Mouse (Mus musculus) gastrocnemius, adult 2 months (tissue): ENCODE measurements around the gene Padi2. TPM values are rescaled to one million over a fixed set of nuclear protein-coding genes. Genes with fewer than 3 reads are reported as not detected.
A peak's percentile ranks its signal among the peaks of the same experiment; 100 is the strongest.

ENCODE experiments used
- DNase-seq: peaks from one replicate; pipeline ENCODE4 v3.0.0; 2022
- H3K27ac ChIP-seq: fragments of 200-600 bp; 2 replicates; pipeline ENCODE4 v1.8.1; 2022; ENCODE audit warnings: mild to moderate bottlenecking
- H3K4me3 ChIP-seq: fragments of 200-600 bp; 2 replicates; pipeline ENCODE4 v1.8.1; 2022; ENCODE audit warnings: mild to moderate bottlenecking, moderate library complexity
- CTCF ChIP-seq: fragments of 200-600 bp; IDR thresholded peaks from 2 replicates; pipeline ENCODE4 v1.8.1; 2022; ENCODE audit warnings: antibody characterized with exemption, mild to moderate bottlenecking, moderate library complexity
- intact Hi-C: fragments of 180-260 bp; cut with DNase I; formaldehyde crosslinking; loops from one replicate; pipeline ENCODE4 v1.15.1; 2025
- total RNA-seq, 2 experiments: library from RNA; stranded (reverse); gene quantifications; 2 replicates each; pipeline ENCODE4 v1.2.3; 2021

The Padi2 gene
- total RNA-seq, 2 experiments from 2014 or later, result 77.0 to 273 TPM

DNA sequence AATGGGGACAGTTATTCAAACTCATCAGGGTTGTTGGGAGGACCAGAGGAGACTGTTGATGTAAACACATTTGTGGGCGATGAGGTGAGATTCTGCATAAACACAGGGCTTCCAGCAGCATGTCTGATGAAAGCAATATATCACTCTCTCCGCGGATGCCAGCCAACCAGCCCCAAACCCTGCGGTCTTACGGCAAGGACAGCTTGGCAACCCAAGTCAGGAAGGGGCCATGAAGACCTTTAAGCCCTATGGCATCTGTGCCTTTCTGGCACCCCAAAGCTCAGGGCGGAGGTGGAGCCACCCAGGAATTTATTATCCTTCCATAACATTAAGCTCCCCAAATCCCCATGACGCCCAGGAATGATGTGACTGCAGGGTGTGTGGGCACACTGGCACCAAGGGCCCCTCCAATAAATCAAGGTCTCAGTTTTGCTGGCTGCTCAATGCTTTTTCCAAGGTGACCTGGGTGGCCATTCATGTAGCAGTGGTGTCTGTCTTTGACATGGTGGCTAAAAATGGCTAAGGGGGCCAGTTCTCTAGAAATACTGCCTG is 53.1 kb downstream of the Padi2 start:
- intact Hi-C loops, result loop anchor here (2.0 to 5.0 kb wide), 3 partner anchors 56 to 197 kb away; no protein-coding TSS in a partner anchor
- peak; percentile 53 for DNase-seq
- H3K27ac ChIP-seq, result peak overlapping the region; percentile 99

DNA sequence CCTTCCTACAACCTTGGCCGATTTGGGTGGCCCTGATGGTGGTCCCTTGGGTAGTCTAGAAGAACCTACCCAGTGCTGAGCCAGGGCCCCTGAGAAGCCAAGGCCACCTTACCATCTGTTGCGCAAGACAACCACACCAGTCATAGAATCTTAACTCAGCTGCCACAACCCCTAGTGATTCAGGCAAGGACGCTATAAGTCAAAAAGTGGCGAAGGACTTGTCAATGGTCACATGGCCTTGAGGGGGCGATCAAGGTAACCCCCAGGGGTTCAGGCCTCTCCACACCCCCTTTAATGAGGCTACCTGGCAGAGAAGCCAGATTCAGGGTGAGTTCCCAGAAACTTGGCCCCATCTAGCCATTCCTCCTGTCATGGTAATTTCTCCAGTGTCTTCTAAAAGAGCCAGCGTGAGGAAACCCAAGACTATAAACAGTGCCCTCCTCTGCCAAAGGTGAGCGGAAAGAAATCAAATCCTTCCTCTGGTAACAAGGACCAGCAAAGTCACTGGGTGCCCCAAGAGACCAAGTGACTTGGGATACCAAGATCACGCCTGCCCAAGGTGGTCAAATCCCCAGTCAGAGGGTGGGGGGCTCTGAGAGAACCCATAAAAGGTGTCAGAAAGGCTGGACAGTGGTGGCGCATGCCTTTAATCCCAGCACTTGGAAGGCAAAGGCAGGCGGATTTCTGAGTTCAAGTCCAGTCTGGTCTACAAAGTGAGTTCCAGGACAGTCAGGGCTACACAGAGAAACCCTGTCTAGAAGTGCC is 53.8 kb downstream of the Padi2 start:
- peak overlapping the region; percentile 99 for H3K27ac ChIP-seq
- DNase-seq, result peak; percentile 48
- peak overlapping the region; percentile 85 for H3K4me3 ChIP-seq
- no peak for TF ChIP-seq CTCF
- intact Hi-C loops, result loop anchor here (2.0 to 5.0 kb wide), 3 partner anchors 57 to 198 kb away; no protein-coding TSS in a partner anchor

More for the DNA sequence above, 53.1 kb downstream of the Padi2 start:
- H3K4me3 ChIP-seq, result no peak overlapping the region
- TF ChIP-seq CTCF, result no peak

DNA sequence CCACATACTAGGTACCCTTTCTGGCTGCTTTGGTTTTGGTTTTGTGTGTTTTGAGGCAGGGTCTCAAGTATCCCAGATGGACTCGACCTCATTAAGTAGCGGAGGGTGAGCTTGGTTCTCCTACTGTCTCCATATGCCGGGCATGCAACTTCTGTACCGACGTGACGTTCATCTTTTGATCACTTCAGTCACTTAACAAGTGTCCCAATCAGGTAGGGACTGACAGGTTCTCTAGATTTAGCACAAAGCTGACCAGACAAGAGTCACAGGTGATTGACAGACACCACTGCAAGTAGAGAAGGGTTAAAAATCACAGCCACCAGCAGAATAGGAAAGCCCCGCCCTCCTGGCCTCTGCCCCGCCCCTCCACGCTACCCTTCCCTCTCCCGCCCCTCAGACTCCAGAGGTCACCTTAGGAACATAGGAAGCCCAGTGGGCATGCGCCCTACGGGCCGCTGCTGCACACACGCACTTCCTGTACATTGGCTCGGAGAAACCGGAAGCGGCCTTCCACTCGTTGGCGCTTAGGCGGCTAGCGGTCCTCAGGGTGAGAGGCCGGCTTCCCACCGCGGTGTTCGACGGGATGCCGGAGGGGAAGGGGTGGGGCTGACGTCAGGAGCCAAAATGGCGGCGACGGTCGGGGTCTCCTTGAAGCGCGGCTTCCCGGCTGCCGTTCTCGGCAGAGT is 54.8 kb downstream of the Padi2 start, which contains the start of gene Sdhb:
TSS of gene Sdhb (plus strand) at position 423 of the 686 bp plus-strand sequence.
- peak; percentile 99 for DNase-seq
- intact Hi-C loops, result no loop called here
- Histone ChIP-seq H3K4me3 (peak within 1 kb of the TSS; percentile 85), H3K27ac (peak within 1 kb of the TSS; percentile 99)
- TF ChIP-seq CTCF, result no peak

DNA sequence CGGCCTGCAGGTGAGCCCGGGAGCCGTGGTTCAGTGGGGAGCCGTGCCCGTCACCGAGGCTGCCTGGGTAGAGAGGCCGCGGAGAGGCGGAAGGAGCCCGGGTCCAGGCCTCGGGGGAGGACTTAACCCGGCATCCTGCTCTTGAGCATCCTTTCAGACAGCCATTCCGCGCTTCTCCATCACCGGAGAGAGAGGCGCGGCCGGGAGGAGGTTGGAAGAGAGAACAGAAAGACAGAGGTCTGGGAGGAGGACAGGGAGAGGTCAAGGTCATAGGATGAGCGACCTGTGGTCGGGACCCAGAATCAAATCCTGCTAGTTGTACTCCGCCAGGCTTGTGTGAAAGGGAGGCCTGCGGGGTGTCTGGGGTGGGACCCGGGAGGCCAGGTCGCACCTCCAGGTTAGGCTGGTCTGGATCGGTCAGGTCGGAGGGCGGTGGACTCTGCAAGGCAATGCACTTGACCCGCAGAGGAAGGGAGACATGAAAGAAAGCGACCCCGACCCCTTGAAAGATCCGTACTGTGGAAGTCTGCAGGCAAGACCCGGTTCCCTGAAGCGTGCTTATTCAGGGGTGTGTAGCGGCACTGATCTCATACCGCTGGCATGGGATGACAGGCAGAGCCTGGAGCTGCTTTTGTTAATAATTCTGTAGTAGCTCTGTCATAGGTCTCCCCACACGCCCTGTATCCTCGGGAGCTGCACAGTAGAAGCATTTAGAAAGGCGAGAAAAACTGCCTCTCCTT is 55.5 kb downstream of the Padi2 start:
- intact Hi-C loops, result no loop called here
- Histone ChIP-seq H3K4me3 (peak overlapping the region; percentile 85), H3K27ac (peak overlapping the region; percentile 99)
- TF ChIP-seq CTCF, result no peak
- no peak for DNase-seq

DNA sequence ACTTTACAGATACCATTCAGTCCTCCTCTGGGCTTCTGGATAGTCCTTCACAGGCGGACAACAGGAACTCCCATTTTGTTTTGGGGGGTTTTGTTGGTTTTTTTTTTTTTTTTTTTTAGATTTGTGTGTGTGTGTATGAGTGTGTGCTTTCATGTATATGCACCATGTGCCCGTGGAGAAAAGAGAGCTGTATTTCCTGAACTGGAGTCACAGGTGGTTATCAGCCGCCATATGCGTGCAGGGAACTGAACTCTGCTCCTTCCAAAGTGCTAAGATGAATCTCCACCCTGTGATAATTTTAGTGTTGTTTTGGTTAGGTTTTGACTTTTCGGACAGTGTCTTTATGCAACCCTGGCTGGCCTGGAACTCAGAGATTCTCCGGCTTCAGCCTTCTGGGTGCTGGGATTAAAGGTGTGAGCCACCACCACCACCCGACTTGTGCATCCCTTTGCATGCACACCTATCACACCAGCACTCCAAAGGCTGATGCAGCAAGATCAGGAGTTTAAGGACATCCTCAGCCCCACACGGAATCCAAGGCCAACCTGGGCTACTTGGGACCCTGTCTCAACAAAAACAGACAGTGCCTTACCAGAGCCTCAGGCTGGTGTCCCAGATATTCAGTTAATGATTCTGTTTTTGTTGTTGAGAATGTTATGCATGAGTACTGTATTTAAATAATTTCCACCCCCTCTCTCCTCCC is 56.2 kb downstream of the Padi2 start:
- intact Hi-C loops, result no loop called here
- H3K27ac ChIP-seq, result peak overlapping the region; percentile 99

DNA sequence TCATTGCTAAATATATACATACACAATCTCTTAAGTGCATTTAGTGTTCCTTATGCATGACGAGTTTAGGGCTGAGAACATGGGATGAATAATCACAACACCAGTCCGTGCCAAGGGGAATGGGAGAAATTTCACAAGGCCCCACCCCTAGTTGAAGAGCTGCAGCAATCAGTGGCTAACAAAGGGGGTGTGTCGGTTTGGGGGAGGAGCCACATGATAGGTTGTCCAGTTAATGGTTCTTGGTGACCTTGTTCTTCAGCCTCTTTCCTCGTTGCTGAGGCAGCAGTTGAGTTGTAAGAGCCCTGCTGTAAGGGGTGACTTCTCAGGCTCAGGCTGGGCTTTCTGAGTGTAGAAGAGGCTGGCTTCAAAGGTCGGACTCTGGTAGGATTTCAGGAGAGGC is 56.8 kb downstream of the Padi2 start:
- intact Hi-C loops, result no loop called here

More for the DNA sequence above, 56.2 kb downstream of the Padi2 start:
- TF ChIP-seq CTCF, result no peak
- no peak for DNase-seq
- peak overlapping the region; percentile 85 for H3K4me3 ChIP-seq

DNA sequence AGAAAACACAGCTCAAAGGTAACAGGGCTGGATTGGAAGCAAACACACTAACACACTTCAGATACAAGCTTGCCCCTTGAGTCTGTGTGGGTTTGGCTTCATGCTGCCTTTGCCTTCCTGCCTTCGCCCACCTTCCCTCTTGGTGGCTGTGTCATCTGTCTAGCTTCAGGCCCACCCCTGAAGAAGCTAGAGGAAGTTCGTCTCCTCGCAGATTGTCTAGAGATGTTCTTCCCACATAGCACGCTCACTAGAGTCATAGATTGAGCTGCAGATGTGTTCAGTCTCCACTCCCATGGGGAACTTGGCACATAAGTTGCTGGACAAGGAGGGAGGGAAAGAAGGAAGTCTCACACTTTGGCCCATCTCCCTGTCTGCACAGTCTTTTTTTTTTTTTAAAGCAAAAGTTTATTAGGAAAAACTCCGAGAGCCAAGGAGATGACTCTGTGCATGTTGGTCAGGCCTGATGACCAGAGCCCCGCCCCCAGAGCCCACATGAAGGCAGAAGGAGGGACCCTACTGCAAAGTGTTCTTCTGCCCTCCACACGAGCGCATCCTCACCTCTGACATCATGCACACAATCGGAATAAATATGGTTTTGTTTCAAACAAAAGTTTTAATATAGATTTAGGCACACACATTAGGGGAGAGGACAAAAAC is 57.9 kb downstream of the Padi2 start:
- H3K27ac ChIP-seq, result peak overlapping the region; percentile 99
- no peak for TF ChIP-seq CTCF
- peak overlapping the region; percentile 85; the same call in 1 of the 2 replicates for H3K4me3 ChIP-seq
- intact Hi-C loops, result loop anchor here (1.0 kb wide), 1 partner anchor 67 kb away; no protein-coding TSS in a partner anchor
- DNase-seq, result peak; percentile 44

More for the DNA sequence above, 56.8 kb downstream of the Padi2 start:
- DNase-seq, result peak; percentile 70
- Histone ChIP-seq H3K4me3 (peak overlapping the region; percentile 85), H3K27ac (peak overlapping the region; percentile 99)
- no peak for TF ChIP-seq CTCF

DNA sequence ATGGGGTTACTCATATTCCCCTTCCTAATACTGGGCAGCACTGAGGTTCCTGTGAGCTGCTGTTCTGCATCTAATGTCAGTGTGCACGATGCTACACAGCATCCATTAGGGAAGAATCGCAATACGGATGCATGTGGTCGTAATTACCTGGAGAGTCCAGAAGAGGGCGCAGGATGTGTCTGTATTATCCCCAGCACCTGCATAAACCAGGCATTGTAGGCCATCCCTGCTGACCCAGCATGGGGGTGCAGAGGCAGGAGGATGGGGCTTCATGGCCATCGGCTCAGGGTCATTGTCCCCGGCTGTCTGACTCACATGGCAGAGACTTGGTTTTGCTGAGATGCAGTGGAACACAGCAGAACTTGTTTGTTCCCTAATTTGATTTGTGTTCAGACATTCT is 58.5 kb downstream of the Padi2 start:
- peak overlapping the region; percentile 38; the same call in 1 of the 2 replicates for H3K27ac ChIP-seq
- DNase-seq, result peak; percentile 76
- intact Hi-C loops, result loop anchor here (1.0 kb wide), 1 partner anchor 67 kb away; no protein-coding TSS in a partner anchor
- peak; percentile 88 for TF ChIP-seq CTCF
- H3K4me3 ChIP-seq, result peak overlapping the region; percentile 17; the same call in 1 of the 2 replicates

DNA sequence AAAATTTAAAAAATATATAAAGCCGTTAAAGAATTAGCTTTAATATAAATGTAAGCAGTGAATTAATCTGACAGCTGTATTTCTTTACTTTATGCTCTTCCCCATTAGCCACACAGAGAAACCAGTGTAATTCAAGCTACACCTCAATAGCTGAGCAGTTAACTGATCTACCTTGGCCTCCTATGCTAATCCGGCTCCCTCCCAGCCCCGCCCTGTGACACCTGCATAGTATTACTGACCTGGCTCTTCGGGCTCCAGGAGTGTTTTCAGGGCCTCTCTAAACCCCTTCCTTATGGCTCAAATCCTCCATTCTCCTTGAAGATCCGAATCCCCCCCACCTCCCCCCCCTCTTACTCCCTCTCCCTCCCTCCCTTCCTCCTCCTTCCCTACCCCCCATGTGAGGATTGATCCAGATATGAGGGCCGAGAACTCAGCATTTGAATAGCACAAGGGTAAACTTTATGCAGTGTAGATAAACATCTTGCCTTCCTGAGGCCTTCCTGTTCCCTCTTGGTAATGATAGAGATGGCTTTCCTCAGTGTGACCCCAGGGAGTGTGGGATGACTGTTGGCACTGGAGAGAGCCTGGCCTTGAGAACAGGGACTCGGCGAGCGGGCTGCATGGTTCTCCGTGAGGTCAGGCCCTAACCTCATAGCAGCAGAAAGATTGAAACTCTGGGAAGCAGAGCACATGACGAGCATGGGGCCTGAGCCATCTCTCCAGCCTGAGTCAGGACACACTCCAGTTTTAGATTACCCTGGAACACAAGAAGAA is 61.4 kb downstream of the Padi2 start:
- no peak for TF ChIP-seq CTCF
- intact Hi-C loops, result no loop called here
- Histone ChIP-seq H3K4me3 (no peak overlapping the region), H3K27ac (no peak overlapping the region)
- DNase-seq, result no peak

DNA sequence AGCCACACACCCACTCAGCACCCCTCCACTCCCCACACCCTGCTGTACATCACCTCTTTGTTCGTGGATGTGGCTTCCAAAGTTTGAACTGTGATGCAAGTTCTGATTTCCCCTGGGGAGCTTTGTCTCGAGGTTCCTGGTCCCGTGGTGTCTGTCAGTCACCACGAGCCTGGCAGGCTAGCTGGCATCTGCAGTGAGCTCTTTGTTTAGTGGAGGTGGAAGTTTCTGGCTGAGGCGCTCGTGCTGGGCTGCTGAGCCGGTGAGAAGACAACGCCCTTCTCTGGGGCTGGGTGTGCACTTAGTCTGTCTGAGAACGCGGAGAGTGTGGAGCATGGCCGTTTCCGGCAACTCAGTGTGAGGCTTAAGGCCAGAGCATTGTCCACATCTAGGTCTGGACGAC is 65.5 kb downstream of the Padi2 start:
- Histone ChIP-seq H3K27ac (no peak overlapping the region), H3K4me3 (no peak overlapping the region)
- TF ChIP-seq CTCF, result no peak
- intact Hi-C loops, result no loop called here
- DNase-seq, result no peak
